Mouse (Mus musculus) intestine, postnatal 0 days (tissue): ENCODE results near the gene Asf1b. TPM values are rescaled to one million over a fixed set of nuclear protein-coding genes. Genes with fewer than 3 reads are reported as not detected.

ENCODE experiments used
- ATAC-seq: fragments of 200-750 bp; cut with Nextera tagmentation; 2 replicates; pipeline ENCODE4 v1.8.0; 2017; ENCODE audit warnings: mild to moderate bottlenecking, moderate TSS enrichment, moderate library complexity
- H3K27ac ChIP-seq: fragments of 300-500 bp; sonication (generic); 2 replicates; pipeline ENCODE4 v1.5.1; 2014; ENCODE audit warnings: mild to moderate bottlenecking, low read depth, low read length, moderate library complexity
- H3K27me3 ChIP-seq: fragments of 300-500 bp; sonication (generic); replicated peaks from 2 replicates; pipeline ENCODE4 v1.6.1; 2014; ENCODE audit warnings: low read length, mixed read lengths; ENCODE audit not compliant: control insufficient read depth, insufficient read depth
- H3K36me3 ChIP-seq: fragments of 300-500 bp; sonication (generic); 2 replicates; pipeline ENCODE4 v1.6.1; 2014; ENCODE audit warnings: mild to moderate bottlenecking, moderate library complexity; ENCODE audit not compliant: control insufficient read depth, insufficient read depth
- H3K4me1 ChIP-seq: fragments of 300-500 bp; sonication (generic); replicated peaks from 2 replicates; pipeline ENCODE4 v1.6.1; 2014; ENCODE audit warnings: antibody characterized with exemption, low read length, mixed read lengths; ENCODE audit not compliant: control insufficient read depth, insufficient read depth
- H3K4me2 ChIP-seq: fragments of 300-500 bp; sonication (generic); replicated peaks from 2 replicates; pipeline ENCODE4 v1.6.1; 2014; ENCODE audit warnings: low read depth, mild to moderate bottlenecking, moderate library complexity
- H3K4me3 ChIP-seq: fragments of 300-500 bp; sonication (generic); 2 replicates; pipeline ENCODE4 v1.5.1; 2014; ENCODE audit warnings: low read depth, low read length
- H3K9ac ChIP-seq: fragments of 300-500 bp; sonication (generic); 2 replicates; pipeline ENCODE4 v1.6.1; 2014; ENCODE audit warnings: mild to moderate bottlenecking, low read depth, low read length
- H3K9me3 ChIP-seq: fragments of 300-500 bp; sonication (generic); 2 replicates; pipeline ENCODE4 v1.6.1; 2016; ENCODE audit warnings: mixed run types; ENCODE audit not compliant: control insufficient read depth
- CTCF ChIP-seq: sonication (generic); IDR thresholded peaks from 2 replicates; pipeline ENCODE4 v1.5.1; 2016; ENCODE audit warnings: low read depth, mild to moderate bottlenecking, control low read depth, antibody characterized with exemption, moderate library complexity
- WGBS: fragments of 180-500 bp; shearing (Covaris S2); extraction: QIAGEN DNeasy Blood & Tissue Kit; methylation state at CpG from one replicate; pipeline ENCODE4 v1.1.7; 2014; 5-methylcytosine and 5-hydroxymethylcytosine counted together
- polyA plus RNA-seq: library from polyadenylated mRNA; unstranded; fragments of >200 nt; fragmentation: Nextera tagmentation; extraction: Ambion mirVana; gene quantifications from 2 replicates; pipeline ENCODE4 v1.2.1, GENCODE M21; 2015

Gene Asf1b
- polyA plus RNA-seq: 13.8 and 16.0 TPM in 2 replicates

- no peak within 1 kb of the TSS for H3K27ac ChIP-seq
- H3K27me3 ChIP-seq: no peaks in the 10 kb centered on the region
- TF ChIP-seq CTCF: peak; percentile 94
- H3K4me1 ChIP-seq: 0 out of 2 replicates have a peak, but pooled peaks cover 3% of the 10 kb centered on the region
- H3K9ac ChIP-seq: peak within 1 kb of the TSS; percentile 58
- H3K36me3 ChIP-seq: no peaks in the 10 kb centered on the region
- no peaks in the 10 kb centered on the region for H3K9me3 ChIP-seq
- ATAC-seq: peak; percentile 99
- WGBS: under 1% methylated on average over 75 of the region's 75 CpGs
- H3K4me3 ChIP-seq: peak within 1 kb of the TSS; percentile 77
- H3K4me2 ChIP-seq: peak within 1 kb of the TSS; percentile 96
Observed at GRCm38 (mm10) chr8:83955106-83955957, at the start of gene Asf1b, which contains the start of gene Gm10644. Gene Asf1b (plus strand): TSS chr8:83955507. Gene Gm10644 (minus strand): TSS chr8:83955205.

- no peaks in the 10 kb centered on the region for H3K4me1 ChIP-seq
- H3K9ac ChIP-seq: no peak overlapping the region
- no peaks in the 10 kb centered on the region for H3K36me3 ChIP-seq
- no peak overlapping the region for H3K27ac ChIP-seq
- H3K4me3 ChIP-seq: no peak overlapping the region
- H3K9me3 ChIP-seq: no peaks in the 10 kb centered on the region
- H3K27me3 ChIP-seq: no peaks in the 10 kb centered on the region
- TF ChIP-seq CTCF: no peak
- no peak overlapping the region for H3K4me2 ChIP-seq
- 57% methylated on average over 6 of the region's 6 CpGs for WGBS
- no peak for ATAC-seq
Observed at GRCm38 (mm10) chr8:83908583-83908982, 46.7 kb upstream of the Asf1b start.

GRCm38 (mm10) chr8:83909311-83909710, 46.0 kb upstream of the Asf1b start:
- WGBS: 54% methylated on average over 8 of the region's 8 CpGs
- TF ChIP-seq CTCF: no peak
- ATAC-seq: no peak
- Histone ChIP-seq H3K4me2 (no peak overlapping the region), H3K9ac (no peak overlapping the region), H3K27me3 (no peaks in the 10 kb centered on the region), H3K36me3 (no peaks in the 10 kb centered on the region), H3K4me3 (no peak overlapping the region), H3K4me1 (no peaks in the 10 kb centered on the region), H3K27ac (no peak overlapping the region), H3K9me3 (no peaks in the 10 kb centered on the region)

- Histone ChIP-seq H3K9me3 (no peaks in the 10 kb centered on the region), H3K9ac (no peak overlapping the region), H3K4me2 (no peak overlapping the region), H3K4me1 (no peaks in the 10 kb centered on the region), H3K27me3 (no peaks in the 10 kb centered on the region), H3K27ac (peak overlapping the region; percentile 35), H3K4me3 (no peak overlapping the region), H3K36me3 (no peaks in the 10 kb centered on the region)
- 70% methylated on average over 5 of the region's 5 CpGs for WGBS
- no peak for TF ChIP-seq CTCF
- ATAC-seq: no peak
Observed at GRCm38 (mm10) chr8:83911809-83912731, 43.2 kb upstream of the Asf1b start.

- no peak overlapping the region for H3K4me2 ChIP-seq
- no peaks in the 10 kb centered on the region for H3K27me3 ChIP-seq
- no peak for TF ChIP-seq CTCF
- H3K9me3 ChIP-seq: no peaks in the 10 kb centered on the region
- no peak overlapping the region for H3K4me3 ChIP-seq
- H3K9ac ChIP-seq: no peak overlapping the region
- H3K36me3 ChIP-seq: no peaks in the 10 kb centered on the region
- ATAC-seq: no peak
- no peak overlapping the region for H3K27ac ChIP-seq
- H3K4me1 ChIP-seq: no peaks in the 10 kb centered on the region
- WGBS: 86% methylated on average over 3 of the region's 3 CpGs
Observed at GRCm38 (mm10) chr8:83914232-83914631, 41.1 kb upstream of the Asf1b start.

- Histone ChIP-seq H3K27me3 (no peaks in the 10 kb centered on the region), H3K27ac (no peak overlapping the region), H3K9ac (no peak overlapping the region), H3K4me3 (no peak overlapping the region), H3K36me3 (no peaks in the 10 kb centered on the region), H3K4me1 (no peaks in the 10 kb centered on the region), H3K4me2 (no peak overlapping the region), H3K9me3 (no peaks in the 10 kb centered on the region)
- TF ChIP-seq CTCF: no peak
- ATAC-seq: no peak
- WGBS: 45% methylated on average over 5 of the region's 5 CpGs
Observed at GRCm38 (mm10) chr8:83914860-83915259, 40.4 kb upstream of the Asf1b start.
